Mouse (Mus musculus): ENCODE results near the gene Ets1. TPM values are rescaled to one million over a fixed set of nuclear protein-coding genes. Genes with fewer than 3 reads are reported as not detected.

Gene Ets1
- polyA plus RNA-seq, 1 experiment from 2014 or later = 36.6 TPM

DNA sequence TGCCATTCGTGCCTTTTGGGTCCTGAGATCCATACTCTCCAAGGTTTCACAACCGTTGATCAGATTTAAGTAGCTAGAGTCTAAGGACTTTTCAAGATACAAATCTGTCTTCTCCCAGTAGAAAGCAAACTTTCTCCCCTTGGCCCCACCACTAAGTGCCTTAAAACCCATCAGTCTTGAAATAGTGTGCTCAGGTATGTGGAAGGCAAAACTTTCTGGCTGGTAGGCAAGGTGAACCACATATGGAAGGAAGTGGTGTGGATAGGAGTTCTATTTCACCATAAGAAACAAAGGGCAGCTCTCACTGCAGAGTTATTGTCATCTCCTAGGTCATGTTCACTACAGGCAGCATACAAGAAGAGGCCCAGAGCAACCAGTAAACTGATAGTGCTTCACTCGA lies 57.4 kb downstream of the Ets1 start:
- peaks cover 72% of the 10 kb centered on the region for H3K27me3 ChIP-seq (replicated peaks)
- H3K27ac ChIP-seq = no peak overlapping the region
- H3K4me1 ChIP-seq = peaks cover 11% of the 10 kb centered on the region; the same call in 1 of the 2 replicates
- no peaks in the 10 kb centered on the region for H3K9me3 ChIP-seq
- WGBS = 81% methylated on average over 3 of the region's 3 CpGs
- H3K9ac ChIP-seq = no peak overlapping the region
- no peak overlapping the region for H3K4me3 ChIP-seq
- H3K4me2 ChIP-seq (replicated peaks) = no peak overlapping the region
- H3K36me3 ChIP-seq = no peaks in the 10 kb centered on the region
- ATAC-seq (ENCODE audit: low FRiP score, low read depth) = no peak

- Histone ChIP-seq H3K27ac (no peak overlapping the region), H3K9me3 (no peaks in the 10 kb centered on the region), H3K9ac (no peak overlapping the region), H3K36me3 (no peaks in the 10 kb centered on the region), H3K27me3 (replicated peaks) (peaks cover 65% of the 10 kb centered on the region), H3K4me2 (replicated peaks) (no peak overlapping the region), H3K4me1 (peaks cover 11% of the 10 kb centered on the region; the same call in 1 of the 2 replicates), H3K4me3 (no peak overlapping the region)
- no peak for ATAC-seq (ENCODE audit: low FRiP score, low read depth)
- WGBS = 79% methylated on average over 12 of the region's 12 CpGs
Measured at GRCm38 (mm10) chr9:32694111-32694824, 58.2 kb downstream of the Ets1 start.

- H3K27ac ChIP-seq = no peak overlapping the region
Measured at GRCm38 (mm10) chr9:32694916-32695490, 59.0 kb downstream of the Ets1 start.

GRCm38 (mm10) chr9:32695492-32696190 lies 59.6 kb downstream of the Ets1 start:
- Histone ChIP-seq H3K4me1 (peaks cover 11% of the 10 kb centered on the region; the same call in 1 of the 2 replicates), H3K27me3 (replicated peaks) (peaks cover 51% of the 10 kb centered on the region), H3K9me3 (no peaks in the 10 kb centered on the region), H3K9ac (peak overlapping the region; percentile 59), H3K36me3 (no peaks in the 10 kb centered on the region), H3K4me2 (replicated peaks) (peak overlapping the region; percentile 86), H3K4me3 (peak overlapping the region; percentile 52), H3K27ac (no peak overlapping the region)
- peak; percentile 98 for ATAC-seq (ENCODE audit: low FRiP score, low read depth)
- under 1% methylated on average over 67 of the region's 67 CpGs for WGBS

More at GRCm38 (mm10) chr9:32694916-32695490, 59.0 kb downstream of the Ets1 start:
- no peak overlapping the region; the same call in 1 of the 2 replicates for H3K9ac ChIP-seq
- H3K4me1 ChIP-seq = peaks cover 11% of the 10 kb centered on the region; the same call in 1 of the 2 replicates
- ATAC-seq (ENCODE audit: low FRiP score, low read depth) = no peak
- peaks cover 58% of the 10 kb centered on the region for H3K27me3 ChIP-seq (replicated peaks)
- no peaks in the 10 kb centered on the region for H3K9me3 ChIP-seq
- 58% methylated on average over 4 of the region's 4 CpGs for WGBS
- no peaks in the 10 kb centered on the region for H3K36me3 ChIP-seq
- peak overlapping the region; percentile 52; the same call in 1 of the 2 replicates for H3K4me3 ChIP-seq
- peak overlapping the region; percentile 86 for H3K4me2 ChIP-seq (replicated peaks)

- WGBS = under 1% methylated on average over 13 of the region's 13 CpGs
- Histone ChIP-seq H3K27me3 (replicated peaks) (peaks cover 45% of the 10 kb centered on the region), H3K27ac (no peak overlapping the region)
Measured at GRCm38 (mm10) chr9:32696259-32696658, 60.2 kb downstream of the Ets1 start.

DNA sequence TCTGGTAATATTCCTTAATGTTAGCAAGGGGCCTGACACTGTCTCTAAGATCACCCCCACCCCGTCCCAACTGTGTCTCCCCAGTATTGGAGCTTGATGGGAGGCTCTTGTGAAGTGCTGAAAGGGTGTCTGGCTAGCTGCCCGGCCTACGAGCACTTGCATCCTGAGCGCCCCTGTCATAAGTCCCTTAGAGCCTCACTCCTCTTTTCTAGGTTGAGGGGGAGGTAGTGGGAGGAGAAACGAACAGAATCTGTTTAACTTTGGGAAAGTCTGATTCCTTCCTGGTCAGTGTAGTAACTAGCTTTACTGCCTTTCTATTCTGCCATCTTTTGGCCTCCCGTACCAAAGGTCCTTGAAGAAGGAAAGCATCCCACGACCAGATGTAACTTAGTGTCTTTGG lies 60.7 kb downstream of the Ets1 start:
- Histone ChIP-seq H3K4me3 (peak overlapping the region; percentile 52), H3K4me1 (peaks cover 11% of the 10 kb centered on the region; the same call in 1 of the 2 replicates), H3K27me3 (replicated peaks) (peaks cover 41% of the 10 kb centered on the region), H3K27ac (no peak overlapping the region), H3K9me3 (no peaks in the 10 kb centered on the region), H3K36me3 (no peaks in the 10 kb centered on the region), H3K9ac (peak overlapping the region; percentile 59; the same call in 1 of the 2 replicates), H3K4me2 (replicated peaks) (peak overlapping the region; percentile 86)
- WGBS = 11% methylated on average over 7 of the region's 7 CpGs
- ATAC-seq (ENCODE audit: low FRiP score, low read depth) = no peak

More at GRCm38 (mm10) chr9:32696259-32696658, 60.2 kb downstream of the Ets1 start:
- Histone ChIP-seq H3K36me3 (no peaks in the 10 kb centered on the region), H3K4me2 (replicated peaks) (peak overlapping the region; percentile 86), H3K9ac (peak overlapping the region; percentile 59), H3K4me1 (peaks cover 11% of the 10 kb centered on the region; the same call in 1 of the 2 replicates), H3K9me3 (no peaks in the 10 kb centered on the region), H3K4me3 (peak overlapping the region; percentile 52)
- peak; percentile 64 for ATAC-seq (ENCODE audit: low FRiP score, low read depth)

- Histone ChIP-seq H3K9ac (0 out of 2 replicates have a peak overlapping the region, but pooled peaks have one; percentile 10), H3K27me3 (replicated peaks) (peaks cover 34% of the 10 kb centered on the region), H3K4me1 (peaks cover 11% of the 10 kb centered on the region; the same call in 1 of the 2 replicates), H3K36me3 (no peaks in the 10 kb centered on the region), H3K9me3 (no peaks in the 10 kb centered on the region), H3K4me2 (replicated peaks) (peak overlapping the region; percentile 86), H3K4me3 (peak overlapping the region; percentile 52), H3K27ac (no peak overlapping the region)
- 69% methylated on average over 9 of the region's 9 CpGs for WGBS
- no peak for ATAC-seq (ENCODE audit: low FRiP score, low read depth)
Measured at GRCm38 (mm10) chr9:32697291-32698110, 61.5 kb downstream of the Ets1 start.

- no peaks in the 10 kb centered on the region for H3K9me3 ChIP-seq
- no peak overlapping the region for H3K9ac ChIP-seq
- H3K36me3 ChIP-seq = no peaks in the 10 kb centered on the region
- H3K27ac ChIP-seq = no peak overlapping the region
- peaks cover 11% of the 10 kb centered on the region; the same call in 1 of the 2 replicates for H3K4me1 ChIP-seq
- ATAC-seq (ENCODE audit: low FRiP score, low read depth) = no peak
- peaks cover 25% of the 10 kb centered on the region for H3K27me3 ChIP-seq (replicated peaks)
- no peak overlapping the region for H3K4me3 ChIP-seq
- peak overlapping the region; percentile 12 for H3K4me2 ChIP-seq (replicated peaks)
- WGBS = 87% methylated on average over 4 of the region's 4 CpGs
Measured at GRCm38 (mm10) chr9:32698766-32699165, 62.7 kb downstream of the Ets1 start.

DNA sequence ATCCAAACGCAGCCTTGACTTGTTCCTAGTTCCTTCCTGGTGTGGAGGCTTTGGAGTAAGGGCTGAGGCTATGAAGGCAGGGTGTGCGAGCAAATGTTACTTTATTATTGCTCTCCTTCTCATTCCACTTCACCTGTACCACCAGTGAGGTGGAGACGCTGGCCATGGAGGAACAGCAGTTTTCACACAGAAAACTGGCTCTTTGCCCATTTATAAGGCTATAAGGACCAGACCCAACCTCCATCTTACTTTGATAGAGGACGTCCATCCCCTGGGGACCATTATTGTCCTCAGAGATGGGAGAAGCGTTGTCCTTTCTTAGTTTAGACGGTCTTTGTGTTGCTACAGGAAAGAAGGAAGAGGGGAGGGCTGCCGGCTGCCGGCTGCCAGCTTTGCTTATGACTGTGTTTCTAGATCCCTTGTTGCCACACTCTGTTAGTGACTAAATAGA lies 63.4 kb downstream of the Ets1 start:
- Histone ChIP-seq H3K4me3 (no peak overlapping the region), H3K27me3 (replicated peaks) (peaks cover 19% of the 10 kb centered on the region), H3K4me1 (peaks cover 11% of the 10 kb centered on the region; the same call in 1 of the 2 replicates)

GRCm38 (mm10) chr9:32700091-32700905 lies 64.3 kb downstream of the Ets1 start:
- Histone ChIP-seq H3K27ac (no peak overlapping the region), H3K4me1 (peaks cover 10% of the 10 kb centered on the region; the same call in 1 of the 2 replicates), H3K36me3 (no peaks in the 10 kb centered on the region), H3K4me3 (no peak overlapping the region), H3K9ac (no peak overlapping the region), H3K9me3 (no peaks in the 10 kb centered on the region), H3K4me2 (replicated peaks) (peak overlapping the region; percentile 10; the same call in 1 of the 2 replicates), H3K27me3 (replicated peaks) (peaks cover 12% of the 10 kb centered on the region)
- 77% methylated on average over 7 of the region's 7 CpGs for WGBS
- no peak for ATAC-seq (ENCODE audit: low FRiP score, low read depth)

More for the DNA sequence above, 63.4 kb downstream of the Ets1 start:
- Histone ChIP-seq H3K36me3 (no peaks in the 10 kb centered on the region), H3K27ac (no peak overlapping the region), H3K9me3 (no peaks in the 10 kb centered on the region), H3K9ac (no peak overlapping the region), H3K4me2 (replicated peaks) (peak overlapping the region; percentile 14)
- 72% methylated on average over 8 of the region's 8 CpGs for WGBS
- ATAC-seq (ENCODE audit: low FRiP score, low read depth) = no peak

Data from neural tube, embryonic 12.5 days (tissue).